Mouse (Mus musculus) layer of hippocampus, adult 9-11 months (tissue): ENCODE data around the gene Capn12.

Experiments used
- DNase-seq: peaks from one replicate; pipeline ENCODE4 v3.0.0; 2022

Capn12 gene

GRCm38 (mm10) chr7:28921722-28922465 lies 40.7 kb downstream of the Capn12 start:
- DNase-seq = no peak

GRCm38 (mm10) chr7:28922606-28923005 lies 41.4 kb downstream of the Capn12 start:
- DNase-seq = no peak

DNA sequence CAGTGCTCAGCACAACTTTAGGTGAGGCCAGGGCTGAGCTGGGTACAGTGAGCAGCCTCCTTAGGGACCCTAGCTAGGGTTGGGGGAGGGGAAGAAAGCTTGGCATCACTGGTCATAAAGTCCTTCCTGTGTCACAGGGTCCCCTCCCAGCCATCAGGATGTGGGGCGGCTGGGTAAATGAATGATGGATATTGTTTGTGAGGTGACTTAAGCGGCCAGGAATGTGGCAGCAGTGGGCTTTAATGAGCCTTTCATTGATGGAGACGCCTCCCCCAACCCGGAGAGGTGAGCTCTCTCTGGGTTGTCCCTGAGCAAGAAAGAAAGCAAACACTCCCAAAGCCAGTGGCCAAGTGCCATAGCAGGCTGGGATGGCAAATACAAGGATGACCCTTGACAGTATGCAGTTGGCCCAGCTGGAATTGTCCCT lies 42.7 kb downstream of the Capn12 start:
- no peak for DNase-seq

DNA sequence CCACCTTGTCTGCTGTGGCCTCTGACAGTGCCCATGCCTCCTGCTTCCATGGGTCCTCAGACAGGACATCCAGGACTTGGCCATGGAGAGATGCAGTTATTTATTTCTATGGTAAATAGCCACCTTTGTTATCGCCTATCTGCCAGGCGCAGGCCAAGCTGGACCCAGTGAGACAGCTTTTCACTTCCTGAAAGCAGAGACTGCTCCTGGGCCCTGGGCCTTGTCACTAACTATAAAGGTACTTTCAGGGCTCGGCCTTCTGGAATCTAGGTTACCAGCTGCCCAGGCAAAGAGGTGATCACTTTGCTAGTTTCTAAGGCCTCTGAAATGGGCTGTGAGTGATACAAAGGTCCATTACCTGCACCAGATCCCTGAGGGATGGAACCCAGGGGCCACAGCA lies 43.6 kb downstream of the Capn12 start:
- DNase-seq = no peak

- DNase-seq = no peak
Measured at GRCm38 (mm10) chr7:28925317-28925716, 44.1 kb downstream of the Capn12 start.

- no peak for DNase-seq
Measured at GRCm38 (mm10) chr7:28926172-28926571, 45.0 kb downstream of the Capn12 start.

GRCm38 (mm10) chr7:28929381-28929780 lies 48.2 kb downstream of the Capn12 start:
- DNase-seq = no peak

- DNase-seq = no peak
Measured at GRCm38 (mm10) chr7:28930320-28931031, 49.3 kb downstream of the Capn12 start.

- no peak for DNase-seq
Measured at GRCm38 (mm10) chr7:28931032-28931694, 49.9 kb downstream of the Capn12 start.

- no peak for DNase-seq
Measured at GRCm38 (mm10) chr7:28931695-28932039, 50.4 kb downstream of the Capn12 start.

- DNase-seq = no peak
Measured at GRCm38 (mm10) chr7:28932421-28933041, 51.3 kb downstream of the Capn12 start.

DNA sequence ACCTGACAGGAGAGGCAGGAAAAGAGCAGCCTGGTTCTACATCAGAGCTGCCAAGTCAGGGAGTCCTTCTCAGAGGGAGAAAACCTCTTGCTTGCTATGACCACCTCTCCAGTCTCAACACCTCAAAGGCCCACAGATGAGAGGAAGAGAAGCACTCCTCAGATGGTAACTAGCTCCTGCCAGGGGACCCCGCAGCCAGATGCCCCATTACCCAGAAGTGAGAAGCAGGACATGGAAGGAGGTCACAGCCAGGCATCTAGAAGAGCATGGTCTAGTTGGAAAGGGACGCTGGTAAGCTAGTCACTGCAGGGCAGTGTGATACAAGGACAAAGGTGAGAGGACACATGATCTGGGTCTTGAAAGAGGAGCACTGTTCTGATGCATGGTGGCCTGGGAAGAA lies 52.6 kb downstream of the Capn12 start:
- DNase-seq = no peak

GRCm38 (mm10) chr7:28936787-28937186 lies 55.6 kb downstream of the Capn12 start:
- no peak for DNase-seq

DNA sequence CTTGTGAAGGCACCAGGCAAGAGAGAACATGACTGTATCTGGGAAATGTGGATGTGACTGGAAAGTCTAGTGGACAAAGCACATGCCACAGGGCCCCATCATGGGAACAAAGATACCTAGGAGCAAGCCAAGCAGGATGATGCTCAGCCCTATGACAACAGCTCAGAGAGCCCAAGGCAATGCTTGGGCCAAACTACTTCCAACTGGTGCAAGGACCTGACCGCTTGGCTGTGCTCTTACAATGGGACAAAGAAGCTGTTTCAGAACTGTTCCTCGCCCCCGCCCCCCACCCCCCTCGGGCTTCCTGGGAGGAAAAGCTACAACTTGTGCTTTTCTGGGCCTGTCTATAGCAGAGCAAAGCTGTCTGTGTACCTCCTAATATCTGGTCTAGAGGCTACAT lies 57.4 kb downstream of the Capn12 start:
- DNase-seq = no peak

DNA sequence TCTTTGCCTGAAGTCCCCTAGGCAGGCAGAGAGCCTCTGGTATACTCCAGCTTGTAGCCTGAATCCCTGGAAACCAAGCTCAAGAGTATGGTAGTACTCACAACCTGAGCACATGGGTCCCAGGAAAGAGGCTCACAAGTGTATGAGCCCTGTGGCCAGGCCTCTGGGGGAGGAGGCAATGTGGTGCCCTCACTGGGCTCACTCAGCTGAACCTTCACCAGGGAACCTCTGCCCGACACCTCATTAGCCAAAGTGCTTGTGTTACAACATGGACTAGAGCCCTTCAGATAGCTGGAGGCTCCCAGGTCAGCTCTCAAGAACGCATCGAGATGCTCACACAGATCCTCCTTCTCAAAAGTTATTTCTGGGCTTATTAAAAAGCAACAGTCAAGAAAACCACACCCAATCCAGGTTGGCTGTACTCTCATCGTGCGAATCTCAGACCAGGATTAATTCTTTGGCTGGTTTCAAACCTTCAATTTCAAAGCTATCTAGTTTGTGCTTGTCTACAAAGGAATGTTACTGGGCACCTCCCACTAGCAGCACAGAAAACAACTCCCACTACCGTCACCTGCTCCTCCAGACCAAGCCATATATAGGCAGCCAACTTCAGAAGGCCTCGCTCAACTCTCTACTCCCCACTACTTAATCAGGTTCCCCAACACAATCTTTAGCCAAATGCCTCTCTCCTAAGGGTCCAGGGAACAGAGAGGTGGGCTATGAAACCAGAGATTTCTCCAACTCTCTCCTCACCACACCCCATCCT lies 58.4 kb downstream of the Capn12 start:
- DNase-seq = no peak

DNA sequence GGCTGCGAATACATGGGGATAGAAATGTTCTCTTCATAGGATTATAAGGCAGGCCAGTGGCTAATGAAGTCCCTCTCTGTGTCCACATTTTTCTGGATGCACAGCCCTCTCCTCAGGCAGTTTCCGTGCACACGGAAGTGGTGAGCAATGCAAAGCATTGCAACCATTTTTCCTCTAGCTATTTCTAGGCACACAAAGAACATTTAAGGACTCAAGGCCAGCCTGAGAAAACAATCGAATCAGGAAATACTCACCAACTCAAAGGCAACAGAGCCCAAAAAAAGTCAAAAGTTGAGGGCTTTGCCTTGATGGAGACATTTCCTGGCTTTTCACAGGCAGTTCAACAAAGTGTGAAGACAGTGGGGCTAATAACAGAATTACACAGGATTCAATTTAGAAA lies 59.9 kb downstream of the Capn12 start:
- DNase-seq = no peak

DNA sequence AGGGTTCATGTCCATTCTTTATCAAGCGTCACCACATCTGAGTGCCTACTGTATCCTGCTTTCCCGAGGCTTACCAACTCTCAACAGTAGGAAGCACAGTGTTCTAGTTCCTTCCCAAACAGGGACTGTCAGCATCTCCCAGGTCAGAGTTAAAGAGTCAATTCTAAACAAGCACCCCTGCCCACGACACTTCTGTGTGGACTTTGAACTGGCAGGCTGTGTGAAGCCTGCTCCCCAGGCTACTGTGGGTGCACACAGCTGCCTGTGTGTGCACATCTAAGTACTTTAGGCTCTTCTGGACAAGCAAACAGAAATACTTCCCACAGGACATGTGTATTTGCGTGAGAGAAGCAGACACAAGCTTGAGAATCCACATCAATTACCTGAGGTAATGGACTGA lies 60.3 kb downstream of the Capn12 start:
- DNase-seq = no peak
